Mouse (Mus musculus) hindbrain, embryonic 13.5 days (tissue): Measurements from ENCODE around the gene Phlpp1. TPM values are rescaled to one million over a fixed set of nuclear protein-coding genes. Genes with fewer than 3 reads are reported as not detected.

Experiments
- ATAC-seq: fragments of 200-750 bp; cut with Nextera tagmentation; 2 replicates; pipeline ENCODE4 v1.8.0; 2017; ENCODE audit warnings: moderate TSS enrichment; ENCODE audit not compliant: low FRiP score
- H3K27ac ChIP-seq: fragments of 300-500 bp; sonication (generic); 2 replicates; pipeline ENCODE4 v1.5.1; 2015; ENCODE audit warnings: inconsistent platforms, mild to moderate bottlenecking, moderate library complexity
- H3K27me3 ChIP-seq: fragments of 300-500 bp; sonication (generic); 2 replicates; pipeline ENCODE4 v1.6.1; 2015; ENCODE audit warnings: mild to moderate bottlenecking, inconsistent platforms
- H3K36me3 ChIP-seq: fragments of 300-500 bp; sonication (generic); 2 replicates; pipeline ENCODE4 v1.6.1; 2015; ENCODE audit warnings: mild to moderate bottlenecking, inconsistent platforms
- H3K4me1 ChIP-seq: fragments of 300-500 bp; sonication (generic); replicated peaks from 2 replicates; pipeline ENCODE4 v1.6.1; 2015; ENCODE audit warnings: inconsistent platforms
- H3K4me2 ChIP-seq: fragments of 300-500 bp; sonication (generic); 2 replicates; pipeline ENCODE4 v1.6.1; 2015; ENCODE audit warnings: inconsistent platforms, mild to moderate bottlenecking, moderate library complexity
- H3K4me3 ChIP-seq: fragments of 300-500 bp; sonication (generic); 2 replicates; pipeline ENCODE4 v1.5.1; 2015; ENCODE audit warnings: mild to moderate bottlenecking, inconsistent platforms
- H3K9ac ChIP-seq: fragments of 300-500 bp; sonication (generic); 2 replicates; pipeline ENCODE4 v1.6.1; 2015; ENCODE audit warnings: mild to moderate bottlenecking, inconsistent platforms
- H3K9me3 ChIP-seq: fragments of 300-500 bp; sonication (generic); 2 replicates; pipeline ENCODE4 v1.6.1; 2016; ENCODE audit warnings: inconsistent platforms
- WGBS: fragments of 180-500 bp; shearing (Covaris S2); methylation state at CpG from one replicate; pipeline ENCODE4 v1.1.7; 2015; 5-methylcytosine and 5-hydroxymethylcytosine counted together
- polyA plus RNA-seq: library from polyadenylated mRNA; unstranded; fragments of >200 nt; fragmentation: Nextera tagmentation; extraction: Ambion mirVana; gene quantifications from 2 replicates; pipeline ENCODE4 v1.2.1, GENCODE M21; 2015

The Phlpp1 gene
- polyA plus RNA-seq, 1 experiment from 2014 or later, result 6.8 TPM

DNA sequence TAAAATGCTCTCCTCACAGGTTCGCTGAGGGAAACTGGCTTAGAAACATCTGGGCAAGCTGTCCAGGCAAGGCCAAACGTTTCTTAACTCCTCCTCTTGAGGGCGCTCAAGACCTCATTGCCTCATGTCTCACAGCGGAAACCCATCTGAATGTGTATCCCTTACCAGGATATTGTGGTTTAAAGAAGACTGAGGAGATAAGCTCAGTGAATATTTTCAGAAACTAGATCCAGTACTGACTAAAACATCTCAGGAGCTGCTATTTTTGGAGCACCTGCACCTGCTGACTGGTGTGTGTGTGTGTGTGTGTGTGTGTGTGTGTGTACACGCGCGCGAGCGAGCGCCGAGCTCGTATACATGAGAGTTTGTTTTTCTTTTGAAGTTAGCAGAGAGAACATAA is 19.7 kb upstream of the Phlpp1 start:
- H3K36me3 ChIP-seq, result no peaks in the 10 kb centered on the region
- no peak overlapping the region for H3K27ac ChIP-seq
- no peak for ATAC-seq
- H3K4me1 ChIP-seq, result peaks cover 9% of the 10 kb centered on the region; the same call in 1 of the 2 replicates
- H3K9me3 ChIP-seq, result no peaks in the 10 kb centered on the region
- H3K4me2 ChIP-seq, result no peak overlapping the region
- WGBS, result 83% methylated on average over 12 of the region's 12 CpGs
- no peak overlapping the region for H3K9ac ChIP-seq
- H3K4me3 ChIP-seq, result no peak overlapping the region
- no peaks in the 10 kb centered on the region for H3K27me3 ChIP-seq

- no peak overlapping the region for H3K4me3 ChIP-seq
- H3K4me1 ChIP-seq, result peaks cover 9% of the 10 kb centered on the region; the same call in 1 of the 2 replicates
- H3K9ac ChIP-seq, result no peak overlapping the region
- H3K4me2 ChIP-seq, result no peak overlapping the region
- ATAC-seq, result no peak
- no peaks in the 10 kb centered on the region for H3K9me3 ChIP-seq
- H3K36me3 ChIP-seq, result no peaks in the 10 kb centered on the region
- H3K27me3 ChIP-seq, result no peaks in the 10 kb centered on the region
- H3K27ac ChIP-seq, result no peak overlapping the region
These were observed 18.8 kb upstream of the Phlpp1 start for GRCm38 (mm10) chr1:106152742-106153141.

DNA sequence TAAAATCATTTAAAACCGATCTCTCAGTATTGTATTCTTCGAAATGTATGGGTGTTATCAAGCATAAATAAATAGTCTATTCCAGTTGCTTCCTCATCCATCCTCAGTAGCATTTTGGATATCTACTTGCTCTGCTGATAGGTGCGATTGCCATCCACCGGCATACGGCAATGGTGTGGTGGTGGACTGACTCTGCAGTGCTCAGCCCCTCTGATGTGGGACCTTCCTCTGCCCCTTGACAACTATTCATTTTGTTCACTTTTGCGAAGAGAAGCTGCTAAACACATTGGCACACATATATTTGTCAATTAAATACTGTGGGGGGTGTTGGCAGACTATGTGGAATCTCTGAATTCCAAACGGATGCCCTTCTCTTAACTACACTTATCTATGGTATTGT is 17.0 kb upstream of the Phlpp1 start:
- Histone ChIP-seq H3K27me3 (no peaks in the 10 kb centered on the region), H3K4me1 (no peaks in the 10 kb centered on the region), H3K9ac (no peak overlapping the region), H3K4me3 (no peak overlapping the region), H3K4me2 (no peak overlapping the region), H3K9me3 (no peaks in the 10 kb centered on the region), H3K36me3 (no peaks in the 10 kb centered on the region), H3K27ac (no peak overlapping the region)
- WGBS, result 90% methylated on average over 7 of the region's 7 CpGs
- ATAC-seq, result no peak

DNA sequence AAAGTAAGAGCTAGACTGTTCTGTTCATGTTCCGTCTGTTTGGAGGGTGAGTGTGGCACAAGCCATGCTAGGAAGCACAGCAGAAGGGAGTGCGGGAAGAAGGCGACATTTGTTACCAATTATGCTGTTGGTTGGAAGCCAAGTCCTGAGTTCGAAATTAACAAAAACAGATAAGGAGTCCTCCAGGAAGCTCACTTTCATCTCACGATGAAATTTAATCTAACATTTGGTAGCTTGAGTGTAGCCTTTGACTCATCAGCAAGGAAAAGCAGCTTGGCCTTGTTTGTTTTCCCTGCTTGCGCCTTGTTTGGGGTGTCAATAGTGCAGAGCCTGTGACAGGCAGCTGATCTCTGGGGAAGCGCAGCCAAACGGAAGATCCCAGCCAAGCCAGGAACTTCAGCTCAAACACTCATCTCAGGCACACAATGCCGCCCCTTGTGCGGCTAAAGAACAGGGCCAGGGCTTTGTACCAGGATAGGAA is 16.4 kb upstream of the Phlpp1 start:
- Histone ChIP-seq H3K4me1 (no peaks in the 10 kb centered on the region), H3K27me3 (no peaks in the 10 kb centered on the region), H3K9ac (no peak overlapping the region), H3K36me3 (no peaks in the 10 kb centered on the region), H3K4me2 (no peak overlapping the region), H3K27ac (no peak overlapping the region), H3K9me3 (no peaks in the 10 kb centered on the region), H3K4me3 (no peak overlapping the region)
- WGBS, result 51% methylated on average over 10 of the region's 10 CpGs
- peak; percentile 43; the same call in 1 of the 2 replicates for ATAC-seq

DNA sequence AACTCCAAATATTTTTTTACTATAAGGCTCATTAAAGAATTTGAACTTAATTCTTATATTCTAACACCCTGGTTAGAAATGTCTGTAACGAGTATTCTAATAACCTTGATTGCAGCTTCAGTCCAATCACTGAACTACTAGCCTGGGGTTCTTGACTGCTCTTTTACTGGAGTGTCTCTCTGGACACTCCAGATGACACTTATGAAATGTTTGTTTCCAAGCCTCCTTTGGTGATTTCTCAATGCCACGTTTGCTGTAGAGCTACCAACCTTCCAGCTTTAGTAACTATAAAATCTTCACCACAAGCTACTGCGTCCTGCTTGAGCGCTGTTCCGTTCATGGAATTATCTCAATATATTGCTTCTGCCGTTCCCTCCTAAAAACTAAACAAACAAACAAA is 15.8 kb upstream of the Phlpp1 start:
- ATAC-seq, result no peak
- Histone ChIP-seq H3K9me3 (no peaks in the 10 kb centered on the region), H3K4me2 (no peak overlapping the region), H3K9ac (no peak overlapping the region), H3K4me3 (no peak overlapping the region), H3K36me3 (no peaks in the 10 kb centered on the region), H3K27ac (no peak overlapping the region), H3K4me1 (no peaks in the 10 kb centered on the region), H3K27me3 (no peaks in the 10 kb centered on the region)
- WGBS, result 81% methylated on average over 6 of the region's 6 CpGs

- Histone ChIP-seq H3K9me3 (no peaks in the 10 kb centered on the region), H3K4me2 (no peak overlapping the region), H3K27me3 (no peaks in the 10 kb centered on the region), H3K4me1 (no peaks in the 10 kb centered on the region), H3K4me3 (no peak overlapping the region), H3K36me3 (no peaks in the 10 kb centered on the region), H3K9ac (no peak overlapping the region), H3K27ac (no peak overlapping the region)
- ATAC-seq, result no peak
- WGBS, result 71% methylated on average over 4 of the region's 4 CpGs
These were observed 13.5 kb upstream of the Phlpp1 start for GRCm38 (mm10) chr1:106157961-106158515.

GRCm38 (mm10) chr1:106159667-106160066 is 11.9 kb upstream of the Phlpp1 start:
- Histone ChIP-seq H3K36me3 (no peaks in the 10 kb centered on the region), H3K4me1 (no peaks in the 10 kb centered on the region), H3K9me3 (no peaks in the 10 kb centered on the region), H3K27ac (no peak overlapping the region), H3K27me3 (no peaks in the 10 kb centered on the region), H3K9ac (no peak overlapping the region), H3K4me2 (no peak overlapping the region), H3K4me3 (no peak overlapping the region)
- ATAC-seq, result no peak
- 95% methylated on average over 5 of the region's 5 CpGs for WGBS

GRCm38 (mm10) chr1:106160916-106161315 is 10.6 kb upstream of the Phlpp1 start:
- WGBS, result 78% methylated on average over 4 of the region's 4 CpGs
- no peak for ATAC-seq
- no peaks in the 10 kb centered on the region for H3K36me3 ChIP-seq
- H3K9me3 ChIP-seq, result no peaks in the 10 kb centered on the region
- no peak overlapping the region for H3K9ac ChIP-seq
- no peak overlapping the region for H3K27ac ChIP-seq
- no peaks in the 10 kb centered on the region for H3K4me1 ChIP-seq
- no peak overlapping the region for H3K4me3 ChIP-seq
- no peaks in the 10 kb centered on the region for H3K27me3 ChIP-seq
- H3K4me2 ChIP-seq, result no peak overlapping the region

- WGBS, result 85% methylated on average over 7 of the region's 7 CpGs
- H3K4me1 ChIP-seq, result 0 out of 2 replicates have a peak, but pooled peaks cover 3% of the 10 kb centered on the region
- no peak for ATAC-seq
- no peaks in the 10 kb centered on the region for H3K27me3 ChIP-seq
- H3K4me3 ChIP-seq, result no peak overlapping the region
- no peak overlapping the region for H3K27ac ChIP-seq
- no peak overlapping the region for H3K9ac ChIP-seq
- H3K36me3 ChIP-seq, result no peaks in the 10 kb centered on the region
- H3K4me2 ChIP-seq, result no peak overlapping the region
- no peaks in the 10 kb centered on the region for H3K9me3 ChIP-seq
These were observed 9.0 kb upstream of the Phlpp1 start for GRCm38 (mm10) chr1:106162581-106162980.

GRCm38 (mm10) chr1:106163401-106163800 is 8.2 kb upstream of the Phlpp1 start:
- H3K4me3 ChIP-seq, result no peak overlapping the region
- no peak overlapping the region for H3K4me2 ChIP-seq
- WGBS, result 91% methylated on average over 8 of the region's 8 CpGs
- H3K27me3 ChIP-seq, result no peaks in the 10 kb centered on the region
- H3K9ac ChIP-seq, result no peak overlapping the region
- no peak for ATAC-seq
- no peaks in the 10 kb centered on the region for H3K9me3 ChIP-seq
- no peaks in the 10 kb centered on the region for H3K36me3 ChIP-seq
- H3K27ac ChIP-seq, result no peak overlapping the region
- H3K4me1 ChIP-seq, result 0 out of 2 replicates have a peak, but pooled peaks cover 3% of the 10 kb centered on the region

DNA sequence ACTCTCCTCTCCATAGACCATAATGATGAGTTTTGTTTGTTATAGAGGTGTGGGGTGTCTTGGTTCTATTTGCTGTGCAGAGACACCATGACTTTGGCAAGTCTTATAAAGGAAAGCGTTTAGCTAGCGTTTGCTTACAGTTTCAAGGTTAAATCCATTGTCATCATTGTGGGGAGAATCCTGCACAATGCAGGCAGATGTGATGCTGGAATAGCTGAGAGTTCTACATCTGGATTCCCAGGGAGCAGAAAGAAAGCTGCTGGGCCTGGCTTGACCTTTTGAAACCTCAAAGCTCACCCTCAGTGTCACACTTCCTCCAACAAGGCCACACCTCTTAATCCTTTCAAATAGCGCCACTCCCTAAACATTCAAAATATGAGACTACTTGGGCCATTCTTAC is 7.4 kb upstream of the Phlpp1 start:
- Histone ChIP-seq H3K9me3 (no peaks in the 10 kb centered on the region), H3K4me2 (no peak overlapping the region), H3K4me3 (no peak overlapping the region), H3K4me1 (0 out of 2 replicates have a peak, but pooled peaks cover 3% of the 10 kb centered on the region), H3K36me3 (no peaks in the 10 kb centered on the region), H3K27me3 (no peaks in the 10 kb centered on the region), H3K9ac (no peak overlapping the region), H3K27ac (no peak overlapping the region)
- WGBS, result 92% methylated on average over 3 of the region's 3 CpGs
- ATAC-seq, result no peak

DNA sequence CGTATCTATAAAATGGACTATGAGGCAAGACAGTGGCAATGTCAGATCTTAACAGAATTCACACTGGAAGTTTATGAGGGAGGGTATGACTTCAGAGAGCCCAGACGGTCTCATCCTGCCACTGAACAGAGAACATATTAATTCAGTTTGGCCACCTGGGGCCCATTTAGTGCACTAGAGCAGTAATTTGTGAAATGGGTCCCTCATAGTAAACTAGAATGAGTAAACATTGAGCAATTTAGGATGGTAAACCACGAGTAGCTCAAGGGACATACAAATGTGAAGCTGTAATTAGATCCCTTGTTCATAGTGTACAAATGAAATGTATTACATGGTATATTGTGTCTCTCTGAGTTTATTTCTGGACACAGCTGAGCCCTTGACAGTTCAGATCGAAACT is 3.6 kb upstream of the Phlpp1 start:
- Histone ChIP-seq H3K27ac (no peak overlapping the region), H3K4me2 (no peak overlapping the region), H3K4me3 (no peak overlapping the region), H3K4me1 (peaks cover 8% of the 10 kb centered on the region), H3K36me3 (no peaks in the 10 kb centered on the region), H3K27me3 (no peaks in the 10 kb centered on the region), H3K9me3 (no peaks in the 10 kb centered on the region), H3K9ac (no peak overlapping the region)
- 38% methylated on average over 4 of the region's 4 CpGs for WGBS
- ATAC-seq, result no peak

GRCm38 (mm10) chr1:106168801-106169200 is 2.8 kb upstream of the Phlpp1 start:
- H3K4me1 ChIP-seq, result peaks cover 15% of the 10 kb centered on the region

More at GRCm38 (mm10) chr1:106168801-106169200, 2.8 kb upstream of the Phlpp1 start:
- Histone ChIP-seq H3K9me3 (no peaks in the 10 kb centered on the region), H3K27me3 (no peaks in the 10 kb centered on the region), H3K27ac (no peak overlapping the region), H3K4me3 (no peak overlapping the region), H3K9ac (no peak overlapping the region), H3K4me2 (no peak overlapping the region), H3K36me3 (no peaks in the 10 kb centered on the region)
- no peak for ATAC-seq
- 43% methylated on average over 2 of the region's 3 CpGs for WGBS
